Mouse (Mus musculus) MEL (cell line): ENCODE measurements around the gene Hagh.

Experiments
- CTCF ChIP-seq, 3 experiments: IDR thresholded peaks in 2 of 3; conservative IDR thresholded peaks in 1 of 3; 2 replicates each; pipeline ENCODE4 v1.5.1; 2011 to 2012; ENCODE audit warnings: low read length in 3 of 3, low read depth in 2 of 3, mild to moderate bottlenecking in 2 of 3, improper control_type of control experiment in 1 of 3, inconsistent platforms in 1 of 3, mixed read lengths in 1 of 3, moderate library complexity in 1 of 3; ENCODE audit not compliant: control insufficient read depth in 1 of 3, insufficient read depth in 1 of 3, poor library complexity in 1 of 3, severe bottlenecking in 1 of 3
- KAT2A ChIP-seq: conservative IDR thresholded peaks from 2 replicates; pipeline ENCODE4 v1.6.1; 2012; ENCODE audit warnings: low read depth, low read length, improper control_type of control experiment, inconsistent platforms
- MYB ChIP-seq: IDR thresholded peaks from 2 replicates; pipeline ENCODE4 v1.6.1; 2011; ENCODE audit warnings: mild to moderate bottlenecking, low read depth, low read length, improper control_type of control experiment
- NRF1 ChIP-seq: IDR thresholded peaks from 2 replicates; pipeline ENCODE4 v1.6.1; 2014; ENCODE audit warnings: low read depth, mild to moderate bottlenecking, inconsistent platforms, low read length, improper control_type of control experiment, moderate library complexity; ENCODE audit not compliant: poor library complexity, insufficient read depth, severe bottlenecking
- USF1 ChIP-seq: IDR thresholded peaks from 2 replicates; pipeline ENCODE4 v1.6.1; 2014; ENCODE audit warnings: low read depth, mild to moderate bottlenecking, inconsistent platforms, low read length, improper control_type of control experiment, moderate library complexity

GRCm38 (mm10) chr17:24841133-24841532, 1.2 kb downstream of the Hagh start:
- no peak for TF ChIP-seq USF1
- no peak for TF ChIP-seq KAT2A
- TF ChIP-seq CTCF (IDR thresholded peaks at IDR 0.05 in 2 of 3, conservative IDR thresholded peaks at IDR 0.05 in 1 of 3; ENCODE audit: control insufficient read depth in 1 of 3, insufficient read depth in 1 of 3, low read depth in 2 of 3, low read length in 3 of 3, poor library complexity in 1 of 3, severe bottlenecking in 1 of 3): peak; percentile 7 to 53 (median 47); a peak in 4 of 6 replicates
- TF ChIP-seq NRF1: no peak
- no peak for TF ChIP-seq MYB
